Mouse (Mus musculus) thymus, postnatal 36 days (tissue): ENCODE measurements around the gene Gm16513.
"Not testable (repeated sequence)": the region's sequence is repeated elsewhere in the genome, so short reads cannot be mapped to it uniquely, and the experiment has no call there.

Experiments
- DNase-seq, 2 experiments: peaks; one replicate each; pipeline ENCODE4 v3.0.0; 2022; ENCODE audit warnings: mixed read lengths in 2 of 2

Gm16513 gene

GRCm38 (mm10) chr5:95182324-95182723 lies at the start of gene Gm16513:
Gene Gm16513 (plus strand): TSS chr5:95182624.
- DNase-seq, result not testable (repeated sequence)
